Mouse (Mus musculus): ENCODE data around the gene Rab7b. TPM values are rescaled to one million over a fixed set of nuclear protein-coding genes. Genes with fewer than 3 reads are reported as not detected.

Gene Rab7b
- total and polyA plus RNA-seq, 2 experiments from 2014 or later: 0.29 to 1.9 TPM

DNA sequence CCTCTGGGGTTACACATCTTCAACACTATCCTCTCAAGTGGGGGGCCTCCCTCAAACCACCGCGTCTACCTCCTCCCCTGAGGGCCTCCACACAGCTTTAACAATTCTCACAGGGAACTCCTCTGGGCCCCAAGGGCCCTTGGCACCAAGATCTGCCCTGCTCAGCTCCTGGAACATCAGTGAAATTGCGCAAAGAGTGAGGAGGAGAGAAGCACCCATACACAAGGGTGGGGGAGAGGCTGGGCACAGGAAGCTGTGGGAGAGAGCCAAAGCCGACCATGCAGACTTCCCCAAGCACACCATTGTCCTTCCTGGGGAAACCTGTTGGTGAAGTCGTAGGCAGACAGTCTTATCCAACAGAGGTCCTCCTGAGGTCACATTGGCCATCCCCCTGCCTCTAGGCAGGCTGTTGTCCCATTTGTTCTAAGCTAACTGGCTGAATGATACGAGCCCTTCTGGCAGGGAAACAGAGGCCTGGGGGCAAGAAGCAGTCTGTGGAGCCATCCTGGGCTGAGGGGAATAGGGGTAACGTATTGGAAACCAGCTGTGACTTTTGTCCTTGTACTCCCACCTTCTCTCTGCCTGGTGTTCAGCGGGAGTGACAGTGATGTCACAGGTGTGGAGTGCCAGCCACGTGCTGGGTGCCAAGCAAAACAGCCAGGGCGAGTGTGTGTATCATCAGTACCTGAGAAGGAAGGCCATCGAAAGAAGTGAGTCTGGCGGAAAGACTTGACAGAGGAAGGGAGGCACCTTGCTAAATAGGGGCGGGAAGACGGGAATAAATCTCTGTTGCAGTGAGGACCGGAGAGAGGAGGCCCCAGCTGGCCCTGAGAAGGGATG, 61.4 kb downstream of the Rab7b start:
- 80% methylated on average over 15 of the region's 15 CpGs for WGBS

DNA sequence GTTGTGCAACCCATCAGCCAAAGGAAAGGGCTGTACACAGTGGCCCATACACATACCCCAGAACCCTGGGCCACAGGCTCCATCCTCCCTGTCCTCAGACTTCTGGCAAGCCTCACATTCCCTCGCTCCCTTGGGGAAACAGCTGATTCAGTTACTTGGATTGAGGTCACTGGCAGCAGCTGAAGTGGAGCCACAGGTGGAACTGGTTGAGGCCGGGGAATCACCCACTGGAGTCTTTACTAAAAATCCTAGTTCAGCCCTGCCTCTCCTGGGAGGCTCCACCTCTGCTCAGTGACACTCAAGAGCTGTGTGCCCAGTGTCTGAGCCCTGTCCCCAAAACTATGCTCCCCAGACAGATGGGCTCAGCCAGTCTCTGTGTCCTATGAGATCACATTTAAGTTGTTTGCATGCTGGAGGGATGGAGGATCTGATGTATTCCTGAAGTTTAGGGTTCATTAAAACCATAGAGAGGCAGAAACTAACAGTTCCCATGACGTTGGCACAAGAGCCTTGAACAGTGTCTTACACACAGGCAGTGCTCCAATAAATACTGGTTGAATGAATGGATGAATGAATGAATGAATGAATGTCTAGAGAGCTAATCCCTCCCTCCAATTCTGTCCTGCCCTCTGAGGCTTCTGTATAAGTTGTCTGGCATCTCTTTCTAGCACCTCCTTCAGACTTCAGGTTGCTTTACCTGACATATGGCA, 62.8 kb downstream of the Rab7b start:
- ATAC-seq: peak; percentile 62
- TF ChIP-seq CTCF (IDR thresholded peaks at IDR 0.05; ENCODE audit: low read depth): no peak
- no peaks in the 10 kb centered on the region for H3K9me3 ChIP-seq (ENCODE audit: low read length)
- DNase-seq: no peak
- 57% methylated on average over 3 of the region's 3 CpGs for WGBS
- no peaks in the 10 kb centered on the region for H3K27me3 ChIP-seq (ENCODE audit: insufficient read depth, low read length)
- H3K4me2 ChIP-seq (ENCODE audit: low read depth): no peak overlapping the region
- H3K36me3 ChIP-seq (ENCODE audit: insufficient read depth): no peaks in the 10 kb centered on the region
- no peak overlapping the region for H3K4me3 ChIP-seq (ENCODE audit: low read depth, low read length)
- no peaks in the 10 kb centered on the region for H3K4me1 ChIP-seq (ENCODE audit: insufficient read depth)
- H3K27ac ChIP-seq (ENCODE audit: low read depth, low read length): no peak overlapping the region; the same call in 1 of the 2 replicates
- no peak overlapping the region for H3K9ac ChIP-seq

More for the DNA sequence above, 61.4 kb downstream of the Rab7b start:
- DNase-seq: no peak
- Histone ChIP-seq H3K4me1 (ENCODE audit: insufficient read depth) (no peaks in the 10 kb centered on the region), H3K9ac (no peak overlapping the region), H3K4me2 (ENCODE audit: low read depth) (no peak overlapping the region), H3K36me3 (ENCODE audit: insufficient read depth) (no peaks in the 10 kb centered on the region), H3K27me3 (ENCODE audit: insufficient read depth, low read length) (no peaks in the 10 kb centered on the region), H3K9me3 (ENCODE audit: low read length) (no peaks in the 10 kb centered on the region), H3K4me3 (ENCODE audit: low read depth, low read length) (no peak overlapping the region), H3K27ac (ENCODE audit: low read depth, low read length) (no peak overlapping the region)
- no peak for TF ChIP-seq CTCF (IDR thresholded peaks at IDR 0.05; ENCODE audit: low read depth)
- no peak for ATAC-seq

DNA sequence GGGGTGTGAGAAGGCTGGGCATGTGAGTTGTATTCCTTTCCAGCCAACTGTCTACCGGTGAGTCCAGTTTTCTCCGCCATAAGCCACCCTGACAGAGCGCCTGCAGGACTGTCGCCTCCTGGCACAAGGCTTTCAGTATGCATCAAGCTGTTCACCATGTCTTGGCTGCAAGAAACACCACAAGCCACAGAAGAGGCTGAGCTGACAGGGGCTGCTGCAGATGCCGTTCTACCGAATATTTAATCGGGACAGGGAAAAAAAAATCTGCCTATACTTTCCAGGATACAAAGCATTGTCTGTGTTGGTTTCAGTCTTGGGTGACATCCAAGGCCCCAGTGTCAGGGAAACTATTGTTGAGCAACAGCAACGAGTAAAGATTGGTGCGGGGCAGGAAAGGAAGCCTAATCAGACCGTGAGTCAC, 63.4 kb downstream of the Rab7b start:
- peak; percentile 66 for DNase-seq
- H3K27ac ChIP-seq (ENCODE audit: low read depth, low read length): peak overlapping the region; percentile 47; the same call in 1 of the 2 replicates

DNA sequence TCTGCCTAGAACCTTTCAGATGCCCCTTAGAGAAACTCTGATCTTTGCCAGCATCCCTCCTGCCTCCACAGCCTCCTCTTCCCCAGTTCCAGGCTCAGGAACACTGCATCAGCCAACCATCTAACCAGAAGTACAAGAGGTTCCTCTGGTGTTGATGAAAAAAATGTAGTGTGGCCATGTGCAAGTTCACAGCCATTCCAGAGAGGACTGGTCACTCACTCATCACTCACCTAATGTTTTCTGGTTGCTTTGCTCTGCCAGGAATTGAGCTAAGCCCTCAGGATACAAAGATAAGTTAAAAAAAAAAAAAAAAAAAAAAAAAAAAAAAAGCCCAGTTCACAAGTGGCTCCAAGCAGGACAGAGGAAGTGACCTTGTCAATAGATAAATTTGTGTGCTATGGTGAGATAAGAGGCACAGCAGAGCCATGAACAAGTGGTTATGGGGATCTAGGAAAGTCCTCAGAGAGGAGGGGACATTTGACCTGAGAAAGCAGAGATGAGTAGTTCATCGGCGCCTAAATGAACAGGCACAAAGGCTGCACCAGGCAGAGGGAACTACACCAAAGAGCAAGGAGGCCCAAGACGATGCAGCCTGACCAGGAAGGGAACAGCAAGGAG, 65.8 kb downstream of the Rab7b start:
- ATAC-seq (no peak), DNase-seq (no peak)
- Histone ChIP-seq H3K4me3 (ENCODE audit: low read depth, low read length) (no peak overlapping the region), H3K27me3 (ENCODE audit: insufficient read depth, low read length) (no peaks in the 10 kb centered on the region), H3K36me3 (ENCODE audit: insufficient read depth) (no peaks in the 10 kb centered on the region), H3K4me2 (ENCODE audit: low read depth) (no peak overlapping the region), H3K9me3 (ENCODE audit: low read length) (no peaks in the 10 kb centered on the region), H3K4me1 (ENCODE audit: insufficient read depth) (no peaks in the 10 kb centered on the region), H3K27ac (ENCODE audit: low read depth, low read length) (no peak overlapping the region), H3K9ac (no peak overlapping the region)
- no peak for TF ChIP-seq CTCF (IDR thresholded peaks at IDR 0.05; ENCODE audit: low read depth)
- 77% methylated on average over 3 of the region's 3 CpGs for WGBS

More for the DNA sequence above, 63.4 kb downstream of the Rab7b start:
- H3K36me3 ChIP-seq (ENCODE audit: insufficient read depth): no peaks in the 10 kb centered on the region
- no peak for TF ChIP-seq CTCF (IDR thresholded peaks at IDR 0.05; ENCODE audit: low read depth)
- WGBS: 32% methylated on average over 10 of the region's 10 CpGs
- H3K4me1 ChIP-seq (ENCODE audit: insufficient read depth): no peaks in the 10 kb centered on the region
- H3K9ac ChIP-seq: no peak overlapping the region
- no peaks in the 10 kb centered on the region for H3K27me3 ChIP-seq (ENCODE audit: insufficient read depth, low read length)
- no peak overlapping the region for H3K4me3 ChIP-seq (ENCODE audit: low read depth, low read length)
- ATAC-seq: peak; percentile 88
- H3K9me3 ChIP-seq (ENCODE audit: low read length): no peaks in the 10 kb centered on the region
- 0 out of 2 replicates have a peak overlapping the region, but pooled peaks have one; percentile 3 for H3K4me2 ChIP-seq (ENCODE audit: low read depth)

DNA sequence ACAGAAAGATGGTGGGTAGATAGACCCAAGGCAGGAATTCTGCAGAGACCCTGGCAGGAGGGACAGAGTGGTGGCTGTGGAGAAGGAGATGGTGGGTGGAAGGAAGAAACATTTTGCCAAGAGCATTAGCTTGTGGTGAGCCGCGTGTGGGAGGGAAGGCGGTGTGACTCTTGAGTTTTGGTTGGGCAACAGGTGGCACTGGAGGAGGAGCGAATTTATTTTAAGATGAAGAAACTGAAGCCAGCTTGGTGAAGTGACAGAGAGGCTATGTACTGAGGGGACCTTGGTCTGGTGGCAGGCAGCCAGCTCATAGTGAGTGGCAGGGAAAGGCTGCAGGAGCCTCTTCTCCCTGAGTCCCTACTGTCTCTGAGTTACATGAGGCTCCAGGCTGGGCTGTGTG, 66.4 kb downstream of the Rab7b start:
- no peak overlapping the region for H3K9ac ChIP-seq
- no peaks in the 10 kb centered on the region for H3K36me3 ChIP-seq (ENCODE audit: insufficient read depth)
- no peak overlapping the region for H3K4me3 ChIP-seq (ENCODE audit: low read depth, low read length)
- WGBS: 93% methylated on average over 4 of the region's 4 CpGs
- no peak overlapping the region for H3K27ac ChIP-seq (ENCODE audit: low read depth, low read length)
- ATAC-seq (no peak), DNase-seq (no peak)
- H3K27me3 ChIP-seq (ENCODE audit: insufficient read depth, low read length): no peaks in the 10 kb centered on the region
- H3K9me3 ChIP-seq (ENCODE audit: low read length): no peaks in the 10 kb centered on the region
- H3K4me1 ChIP-seq (ENCODE audit: insufficient read depth): no peaks in the 10 kb centered on the region
- no peak for TF ChIP-seq CTCF (IDR thresholded peaks at IDR 0.05; ENCODE audit: low read depth)
- no peak overlapping the region for H3K4me2 ChIP-seq (ENCODE audit: low read depth)

DNA sequence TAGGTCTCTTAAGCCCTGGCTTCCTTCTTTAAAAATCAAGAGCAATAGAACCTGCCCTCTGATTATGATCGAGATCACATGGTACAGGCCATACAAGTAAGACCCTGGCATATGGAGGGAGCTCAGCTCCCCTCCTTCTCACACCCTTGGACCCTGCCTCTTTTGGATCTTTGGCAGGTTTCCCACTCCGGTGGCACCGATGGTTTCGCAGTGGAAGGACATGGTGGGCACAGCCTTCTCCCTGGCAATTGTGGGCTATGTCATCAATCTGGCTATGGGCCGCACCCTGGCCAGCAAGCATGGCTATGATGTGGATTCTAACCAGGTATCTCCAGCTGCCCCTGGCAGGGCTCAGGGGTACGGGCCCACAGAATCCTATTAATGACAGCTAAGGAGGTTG, 68.7 kb downstream of the Rab7b start:
- TF ChIP-seq CTCF (IDR thresholded peaks at IDR 0.05; ENCODE audit: low read depth): no peak
- DNase-seq (no peak), ATAC-seq (no peak)
- Histone ChIP-seq H3K4me2 (ENCODE audit: low read depth) (no peak overlapping the region), H3K36me3 (ENCODE audit: insufficient read depth) (no peaks in the 10 kb centered on the region), H3K27ac (ENCODE audit: low read depth, low read length) (no peak overlapping the region), H3K4me1 (ENCODE audit: insufficient read depth) (no peaks in the 10 kb centered on the region), H3K27me3 (ENCODE audit: insufficient read depth, low read length) (no peaks in the 10 kb centered on the region), H3K9me3 (ENCODE audit: low read length) (no peaks in the 10 kb centered on the region), H3K9ac (no peak overlapping the region), H3K4me3 (ENCODE audit: low read depth, low read length) (no peak overlapping the region)
- WGBS: 81% methylated on average over 6 of the region's 6 CpGs
